Mouse (Mus musculus): ENCODE data around the gene Zfp60.
A peak's percentile ranks its signal among the peaks of the same experiment; 100 is the strongest.

The Zfp60 gene

DNA sequence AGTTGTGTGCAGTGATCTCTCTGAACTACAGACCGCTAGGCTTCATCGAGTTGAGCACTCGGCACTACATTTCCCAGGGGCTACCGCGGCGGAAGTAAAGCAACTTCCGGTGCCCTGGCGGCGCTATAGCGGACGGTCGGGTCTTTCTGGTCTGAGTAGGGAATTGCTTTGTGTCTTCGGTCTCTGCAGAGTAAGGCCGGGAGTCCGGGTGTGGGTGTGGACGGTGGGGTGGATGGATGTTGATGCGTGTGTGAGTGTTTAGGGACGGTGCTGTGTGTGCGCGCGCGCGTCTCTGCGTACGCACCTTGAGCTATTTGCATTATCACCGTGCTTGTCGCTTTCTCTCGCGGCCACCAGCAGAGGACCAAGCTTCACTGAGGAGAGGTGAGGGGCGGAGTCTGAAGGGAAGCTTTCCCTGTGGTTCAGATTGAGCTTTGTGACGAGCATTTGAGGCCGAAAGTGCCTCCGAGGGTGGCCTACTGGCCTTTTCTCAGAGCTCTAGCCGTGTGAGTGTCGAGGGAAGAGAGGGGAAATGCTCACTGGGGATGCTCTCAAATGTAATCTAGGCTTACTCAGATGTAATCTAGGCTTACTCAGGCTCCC is at the start of gene Zfp60:
Zfp60 (plus strand) TSS at position 109 of the 603 bp plus-strand sequence.
- DNase-seq (ENCODE audit: low spot score): peak; percentile 70

DNA sequence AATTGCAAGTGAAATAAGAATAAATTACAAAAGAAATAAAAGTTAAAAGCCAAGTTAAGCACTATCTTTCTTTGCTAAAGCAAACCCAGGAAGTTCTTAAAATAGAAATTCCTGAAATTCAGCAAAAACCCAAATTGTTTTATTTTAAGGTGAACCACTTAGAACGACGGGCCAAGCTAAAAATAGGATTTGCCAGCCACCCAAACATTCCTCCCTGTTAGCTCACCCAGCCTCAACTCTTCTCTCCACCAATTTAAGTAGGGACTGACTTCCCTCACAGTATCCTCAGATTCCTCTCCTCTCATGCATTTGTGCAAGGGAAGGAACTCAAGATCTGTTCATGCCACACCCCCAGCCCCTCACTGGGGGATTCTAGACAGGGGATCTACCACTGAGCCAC is 48.0 kb upstream of the Zfp60 start:
- DNase-seq (ENCODE audit: low spot score): no peak

DNA sequence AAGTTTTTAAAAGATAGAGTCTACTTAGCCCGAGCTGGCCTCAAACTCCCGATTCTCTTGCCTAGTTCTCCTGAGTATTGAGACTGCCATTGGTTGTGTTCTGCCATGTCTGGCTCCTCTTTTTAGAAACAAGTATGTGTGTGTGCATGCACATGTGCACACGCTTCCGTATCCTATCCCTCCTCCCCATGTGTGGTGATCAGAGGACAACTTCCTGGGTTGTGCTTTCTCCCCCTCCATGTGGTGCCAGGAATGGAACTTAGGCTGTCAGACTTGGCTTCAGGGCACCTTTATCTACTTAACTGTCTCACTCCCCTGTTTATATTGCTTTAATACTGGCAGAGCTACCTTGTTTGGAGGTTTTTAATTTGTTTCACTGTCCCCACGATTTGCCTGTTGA is 46.0 kb upstream of the Zfp60 start:
- DNase-seq (ENCODE audit: low spot score): no peak

DNA sequence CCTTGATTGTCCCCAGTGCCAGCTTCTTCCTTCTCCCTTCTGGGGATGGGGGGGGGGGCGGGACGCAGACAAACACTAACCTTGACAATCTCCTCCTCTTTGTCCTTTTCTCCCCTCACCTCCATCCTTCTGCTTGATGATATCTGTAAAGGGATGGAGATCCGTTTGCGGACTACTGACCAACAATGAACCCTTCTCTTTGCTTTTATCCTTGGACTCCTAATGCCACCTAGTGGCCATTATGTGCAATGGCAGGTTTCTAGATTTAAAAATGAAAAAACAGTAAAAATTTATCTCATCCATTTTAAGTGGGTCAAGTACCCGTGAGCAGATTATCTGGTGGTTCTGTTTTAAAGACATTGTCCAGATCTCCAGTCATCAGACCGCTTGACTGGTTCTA is 45.5 kb upstream of the Zfp60 start:
- DNase-seq (ENCODE audit: low spot score): no peak

DNA sequence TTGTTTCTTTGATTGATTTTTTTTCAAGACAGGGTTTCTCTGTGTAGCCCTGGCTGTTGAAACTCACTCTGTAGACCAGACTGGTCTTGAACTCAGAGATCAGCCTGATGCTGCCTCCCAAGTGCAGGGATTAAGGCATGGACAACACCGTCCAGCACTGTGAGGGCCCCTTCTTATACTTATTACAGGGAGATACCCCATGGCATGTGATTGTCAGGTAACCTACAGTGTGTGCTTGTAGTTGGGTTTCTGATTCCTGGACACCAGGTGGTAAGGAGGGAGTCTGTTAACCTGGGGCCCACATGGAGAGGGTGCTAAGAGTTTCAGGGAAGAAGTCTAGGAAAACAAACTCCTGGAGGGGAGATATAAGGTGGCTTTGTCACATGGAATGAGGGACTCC is 44.1 kb upstream of the Zfp60 start:
- DNase-seq (ENCODE audit: low spot score): no peak

DNA sequence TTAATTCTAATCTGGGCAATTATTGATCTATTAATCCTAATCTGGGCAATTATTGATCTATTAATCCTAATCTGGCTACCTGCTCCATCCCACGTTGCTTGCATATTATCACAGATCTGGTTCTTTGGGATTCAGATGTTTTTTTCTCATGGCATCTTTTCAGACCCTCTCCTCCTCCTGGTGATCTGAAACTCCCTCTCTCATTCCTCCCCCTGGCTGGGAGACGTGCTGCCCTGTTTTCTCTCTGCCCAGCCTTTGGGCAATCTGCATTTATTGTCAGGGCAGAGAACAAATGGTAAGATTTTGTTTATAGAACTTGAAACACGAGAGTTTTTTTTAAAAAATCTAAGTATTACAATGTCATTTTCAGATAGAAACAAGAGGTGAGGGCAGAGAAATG is 43.4 kb upstream of the Zfp60 start:
- no peak for DNase-seq (ENCODE audit: low spot score)

DNA sequence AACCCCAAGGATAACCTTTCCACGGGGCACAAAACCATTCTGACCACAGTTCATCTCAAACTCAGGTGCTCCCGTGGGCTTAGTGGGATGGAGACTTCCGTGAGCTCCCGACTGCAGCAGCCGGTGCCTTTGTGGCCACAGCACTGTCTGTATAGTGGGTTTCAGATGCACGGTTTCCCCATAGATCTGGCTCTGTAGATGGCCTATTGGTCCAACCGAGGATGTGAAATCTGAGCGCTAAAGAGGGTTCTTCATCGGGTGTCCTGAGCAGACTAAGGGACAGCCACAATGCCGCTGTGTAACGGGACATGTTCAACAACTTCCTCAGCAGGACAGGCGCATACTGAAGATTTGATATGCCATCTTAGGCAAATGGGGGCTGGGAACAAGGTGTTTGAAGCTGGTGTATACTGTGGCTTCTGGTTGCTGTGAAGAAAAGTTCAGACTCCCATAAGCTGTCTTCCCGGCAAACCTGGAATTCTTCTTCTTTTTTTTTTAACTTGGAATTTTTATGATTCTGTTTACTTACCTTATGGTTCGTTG is 42.9 kb upstream of the Zfp60 start:
- DNase-seq (ENCODE audit: low spot score): no peak

DNA sequence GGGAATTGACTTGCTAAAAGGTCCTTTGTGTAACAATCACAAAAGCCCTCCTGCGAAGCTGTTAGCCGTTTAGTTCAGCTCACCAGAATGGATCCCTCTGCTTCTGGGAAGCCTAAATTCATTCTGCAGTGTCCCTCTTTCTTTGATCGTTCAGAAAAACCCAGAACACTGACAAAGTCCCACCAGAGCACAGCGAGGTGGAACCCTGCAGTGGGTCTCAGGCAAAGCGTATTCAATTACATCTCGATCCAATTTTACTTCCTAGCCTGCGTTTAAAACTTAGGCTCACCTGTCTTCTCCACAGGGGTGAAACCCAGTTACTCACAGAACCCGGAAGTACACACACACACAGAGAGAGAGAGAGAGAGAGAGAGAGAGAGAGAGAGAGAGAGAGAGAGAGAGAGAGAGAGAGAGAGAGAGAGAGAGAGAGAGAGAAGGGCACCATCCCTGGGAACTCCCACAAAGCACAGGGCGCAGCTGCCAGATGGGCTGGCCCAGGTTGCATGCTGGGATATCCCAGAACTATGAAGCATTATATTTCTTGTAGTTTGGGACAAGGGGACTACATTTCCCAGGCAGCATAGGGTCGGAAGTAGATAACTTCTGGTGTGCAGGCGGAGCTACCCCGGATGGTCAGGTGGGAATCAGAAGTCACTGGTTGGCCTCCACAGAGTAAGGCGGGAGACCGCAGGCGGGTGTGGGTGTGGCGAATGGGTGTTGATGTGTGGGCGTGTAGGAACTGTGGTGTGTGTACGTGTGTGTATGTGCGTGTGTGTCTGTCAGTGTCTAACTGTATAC is 42.2 kb upstream of the Zfp60 start, which contains the start of gene Zfp607b:
Zfp607b (plus strand) TSS at position 526 of the 798 bp plus-strand sequence.
- DNase-seq (ENCODE audit: low spot score): peak; percentile 85

DNA sequence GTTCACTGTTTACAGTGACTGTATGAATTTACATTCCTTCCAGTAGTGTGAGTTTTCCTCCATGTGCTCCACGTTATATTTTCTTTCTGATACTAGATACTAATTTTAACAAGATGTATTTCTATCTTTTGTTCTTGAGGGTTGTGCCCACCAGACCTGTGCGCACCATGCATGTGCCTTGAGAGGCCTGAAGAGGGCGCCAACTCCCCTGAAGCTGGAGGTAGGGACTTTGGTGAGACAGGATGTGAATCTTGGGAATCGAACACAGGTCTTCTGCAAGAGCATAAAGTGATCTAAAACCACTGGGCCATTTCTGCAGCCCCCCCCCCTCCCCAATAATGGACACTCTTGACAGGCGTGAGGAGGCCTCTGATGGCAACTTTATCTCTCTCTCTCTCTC is 40.1 kb upstream of the Zfp60 start:
- DNase-seq (ENCODE audit: low spot score): no peak

DNA sequence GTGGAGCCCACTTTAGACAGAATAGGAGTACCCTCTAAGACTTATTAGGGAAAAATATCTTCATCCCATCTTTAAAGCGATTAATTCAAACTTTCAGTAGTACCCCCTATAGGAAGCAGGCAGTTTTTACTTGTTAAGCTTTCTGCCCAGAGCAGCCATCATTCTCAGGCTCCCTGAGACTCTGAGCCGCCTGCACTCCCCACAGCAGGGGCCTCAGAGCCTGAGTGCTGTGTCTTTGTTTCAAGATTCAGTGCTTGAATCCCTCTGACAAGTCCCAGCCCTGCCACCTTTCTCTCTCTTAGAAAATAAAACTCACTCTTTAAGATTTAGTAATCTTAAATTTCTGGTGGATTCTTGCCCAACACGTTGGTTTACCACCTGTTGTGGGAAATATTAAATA is 34.5 kb upstream of the Zfp60 start:
- DNase-seq (ENCODE audit: low spot score): no peak

DNA sequence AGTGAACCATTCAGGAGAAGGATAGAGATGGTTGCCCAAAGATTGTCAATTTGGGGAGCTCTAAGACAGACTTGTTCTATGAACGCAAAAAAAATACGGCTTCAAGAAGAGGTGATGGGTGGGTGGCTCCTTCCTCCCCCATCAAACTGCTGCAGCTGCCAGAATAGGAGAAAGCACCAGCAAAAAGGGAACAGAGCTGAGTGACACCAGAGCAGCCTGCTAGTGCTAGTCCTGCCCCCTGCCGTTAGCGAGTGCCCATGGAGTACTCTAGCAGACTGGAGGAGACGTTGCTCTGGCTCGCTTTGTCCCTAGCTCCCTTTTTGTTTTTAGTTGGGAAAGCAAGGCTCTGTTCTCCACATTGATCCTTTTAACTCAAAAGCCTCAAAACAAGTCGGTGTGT is 20.8 kb upstream of the Zfp60 start:
- no peak for DNase-seq (ENCODE audit: low spot score)

DNA sequence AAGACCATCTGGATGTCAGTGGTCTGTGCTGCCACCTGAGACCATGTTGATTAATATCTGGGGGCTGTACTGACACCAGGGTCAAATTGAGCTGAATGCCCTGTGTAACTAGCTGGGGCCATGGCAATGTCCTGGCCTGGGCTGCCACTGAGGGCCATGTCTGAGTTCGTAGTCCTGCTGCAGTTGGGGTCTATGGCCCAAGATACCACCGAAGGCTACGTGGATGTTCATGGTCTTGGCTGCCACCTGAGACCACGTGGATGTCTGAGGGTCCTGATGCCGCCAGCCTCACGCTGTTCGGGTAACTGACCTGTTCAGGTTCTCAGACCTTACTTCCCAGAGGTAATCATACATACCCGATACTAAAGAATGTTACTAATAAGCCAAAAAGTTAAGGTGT is 9.2 kb upstream of the Zfp60 start:
- DNase-seq (ENCODE audit: low spot score): no peak

DNA sequence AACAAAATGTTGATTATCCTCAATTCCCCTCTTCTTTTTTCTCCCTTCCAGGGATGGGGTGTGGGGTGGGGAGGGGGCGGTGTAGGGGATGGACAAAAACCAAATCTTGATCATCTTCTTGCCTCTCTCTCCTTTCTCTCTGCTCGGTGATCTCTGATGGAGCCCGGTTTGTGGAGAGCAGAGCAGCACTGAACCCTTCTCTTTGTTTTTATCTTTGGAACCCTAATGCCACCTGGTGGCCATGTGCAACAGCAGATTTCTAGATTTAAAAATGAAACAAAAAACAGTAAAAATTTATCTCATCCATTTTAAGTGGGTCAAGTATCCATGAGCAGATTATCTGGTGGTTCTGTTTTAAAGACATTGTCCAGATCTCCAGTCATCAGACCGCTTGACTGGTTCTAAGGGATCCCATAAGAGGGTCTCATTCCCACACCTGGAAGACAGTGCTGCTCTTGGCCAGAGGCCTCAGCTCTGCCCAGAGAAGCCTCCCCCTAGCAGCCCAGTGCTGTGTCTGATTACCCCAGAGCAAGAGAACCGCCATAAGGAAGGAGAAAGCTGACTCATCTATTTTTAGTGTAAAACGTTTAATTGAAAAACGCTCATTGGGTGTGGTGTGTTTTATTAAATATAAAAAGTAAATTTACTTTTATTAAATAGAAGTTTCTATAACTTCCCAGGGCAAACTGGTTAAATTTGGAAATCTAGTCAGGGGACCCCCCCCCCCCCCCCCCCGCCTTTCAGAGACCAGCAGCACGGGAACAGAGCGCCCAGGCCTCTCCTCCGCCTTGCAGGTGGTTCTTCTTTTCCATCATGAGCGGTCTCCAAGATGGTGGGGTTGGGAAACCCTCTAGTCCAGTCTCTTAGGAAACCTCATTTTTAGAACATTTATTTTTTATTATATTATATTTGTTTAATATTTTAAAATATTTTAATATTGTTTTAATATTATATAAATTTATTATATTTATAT is 5.3 kb upstream of the Zfp60 start:
- DNase-seq (ENCODE audit: low spot score): peak; percentile 22

DNA sequence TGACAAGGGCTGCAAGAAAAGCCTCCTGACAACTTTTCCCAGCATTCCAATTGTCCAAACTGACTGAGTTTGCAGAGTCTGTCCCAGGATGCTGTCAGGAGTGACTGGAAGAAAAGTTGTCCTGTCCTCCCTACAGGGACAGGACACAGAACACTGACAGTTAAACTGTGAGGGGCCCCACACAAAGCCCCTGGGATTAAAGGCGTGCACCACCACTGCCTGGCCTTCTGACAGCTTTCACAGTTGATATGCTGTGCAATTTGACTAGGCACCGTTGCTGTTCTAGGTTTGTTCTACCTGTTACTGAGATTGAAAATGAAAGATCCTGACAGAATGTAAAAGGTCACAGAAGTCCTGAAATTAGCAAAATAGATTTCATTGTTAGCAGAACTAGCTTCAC is 3.7 kb upstream of the Zfp60 start:
- DNase-seq (ENCODE audit: low spot score): no peak

DNA sequence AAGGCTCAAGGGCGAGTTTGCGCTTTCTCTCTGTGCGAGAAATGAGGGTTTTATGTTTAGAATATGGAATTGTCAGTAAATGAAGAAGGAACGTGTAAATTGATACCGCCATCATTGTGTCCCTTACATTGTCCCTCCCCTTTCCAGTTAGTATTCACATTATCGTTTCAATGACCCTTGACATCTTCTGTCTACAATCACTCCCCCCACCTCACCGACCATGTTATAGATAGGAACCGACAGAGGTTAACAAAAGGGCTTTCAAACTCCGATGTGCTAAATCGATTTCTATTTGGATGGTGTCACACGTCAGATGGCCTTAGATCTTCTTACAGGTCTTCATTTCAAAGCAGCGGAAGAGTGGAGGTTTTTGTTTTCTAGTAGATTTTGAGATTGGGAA is 757 bp downstream of the Zfp60 start:
- DNase-seq (ENCODE audit: low spot score): no peak

DNA sequence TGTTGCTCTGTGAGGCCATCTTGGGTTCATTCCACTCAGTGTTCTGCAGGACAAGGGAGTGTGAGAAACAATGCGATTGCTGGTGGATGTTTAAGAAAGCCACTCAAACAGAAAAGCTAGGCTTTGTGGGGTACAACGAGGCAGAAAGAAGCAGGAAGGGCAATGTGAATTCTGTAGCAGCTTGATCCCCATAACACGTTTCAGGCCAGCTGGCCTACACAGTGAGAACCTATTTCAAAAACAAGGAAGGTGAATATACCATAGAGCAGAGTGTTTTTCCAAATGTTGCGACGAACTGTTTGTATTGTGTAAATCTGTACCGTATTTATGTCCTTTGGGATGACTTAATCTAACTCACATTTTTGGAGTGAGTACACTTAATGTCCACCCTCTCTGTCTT is 1.3 kb downstream of the Zfp60 start:
- no peak for DNase-seq (ENCODE audit: low spot score)

DNA sequence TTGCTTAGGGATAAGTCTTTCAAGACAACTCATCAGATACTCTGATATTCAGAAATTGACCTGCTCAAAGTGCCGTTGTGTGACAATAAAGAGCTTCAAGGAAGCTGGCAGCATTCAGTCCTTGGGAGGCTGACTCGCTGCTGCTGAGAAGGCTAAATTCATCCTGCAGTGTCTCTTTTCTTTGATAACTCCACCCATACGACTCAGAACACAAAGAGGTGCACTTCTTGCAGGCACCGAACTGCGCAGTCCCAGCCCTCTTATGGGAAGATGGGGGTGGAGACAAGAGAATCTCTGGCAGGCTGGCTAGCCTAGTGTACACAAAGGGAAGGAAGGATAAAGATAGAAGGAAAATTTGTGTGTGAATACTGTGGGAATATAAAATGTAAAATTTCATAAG is 4.3 kb downstream of the Zfp60 start:
- DNase-seq (ENCODE audit: low spot score): no peak

DNA sequence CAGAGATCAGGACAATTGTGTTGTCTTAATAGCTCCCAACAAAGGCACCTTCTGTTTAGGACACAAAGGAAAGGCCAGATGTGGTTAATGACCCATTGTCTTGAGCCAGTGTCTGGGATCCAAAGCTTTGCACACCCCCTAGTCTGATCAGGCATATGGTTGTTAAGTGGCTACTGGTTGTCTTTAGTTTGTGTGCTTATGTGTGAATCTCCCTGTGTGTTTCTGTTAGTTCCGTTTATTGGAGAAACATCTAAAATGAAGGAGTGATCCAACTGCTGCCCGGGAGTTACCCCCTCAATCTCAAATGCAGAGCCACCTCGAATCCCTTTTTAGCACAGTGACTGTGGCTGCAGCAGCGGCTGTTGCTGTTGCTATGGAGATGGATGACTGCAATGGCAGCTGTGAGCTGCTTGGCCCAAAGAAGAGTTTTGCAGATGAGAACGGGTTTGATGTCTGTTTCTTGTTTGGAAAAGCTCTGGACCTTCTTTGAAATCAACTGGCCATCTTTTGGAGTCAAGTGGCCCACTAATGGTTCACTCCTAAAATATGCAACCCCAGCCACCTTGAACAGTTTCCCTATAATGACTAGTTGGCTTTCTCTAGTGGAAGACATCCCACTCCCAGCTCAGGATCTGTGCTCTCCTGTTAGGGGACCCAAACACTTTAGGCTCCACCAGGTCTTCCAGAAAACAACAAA is 25.3 kb downstream of the Zfp60 start:
- no peak for DNase-seq (ENCODE audit: low spot score)

DNA sequence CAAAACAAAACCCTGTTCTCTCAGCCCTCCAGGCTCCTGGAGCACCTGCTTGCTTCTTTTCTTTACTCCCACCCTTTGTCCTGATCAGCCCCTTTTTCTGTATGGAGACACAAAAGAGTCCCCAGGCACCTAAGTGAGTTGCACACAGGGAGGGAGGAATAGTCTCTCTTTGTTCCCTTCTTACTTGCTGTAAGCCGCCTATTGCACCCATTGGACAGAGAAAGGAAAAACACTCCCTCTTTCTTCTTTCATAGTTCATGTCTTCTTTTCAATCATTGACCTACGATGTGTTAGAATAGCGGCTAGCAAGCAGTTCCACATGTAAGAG is 25.8 kb downstream of the Zfp60 start:
- DNase-seq (ENCODE audit: low spot score): no peak

DNA sequence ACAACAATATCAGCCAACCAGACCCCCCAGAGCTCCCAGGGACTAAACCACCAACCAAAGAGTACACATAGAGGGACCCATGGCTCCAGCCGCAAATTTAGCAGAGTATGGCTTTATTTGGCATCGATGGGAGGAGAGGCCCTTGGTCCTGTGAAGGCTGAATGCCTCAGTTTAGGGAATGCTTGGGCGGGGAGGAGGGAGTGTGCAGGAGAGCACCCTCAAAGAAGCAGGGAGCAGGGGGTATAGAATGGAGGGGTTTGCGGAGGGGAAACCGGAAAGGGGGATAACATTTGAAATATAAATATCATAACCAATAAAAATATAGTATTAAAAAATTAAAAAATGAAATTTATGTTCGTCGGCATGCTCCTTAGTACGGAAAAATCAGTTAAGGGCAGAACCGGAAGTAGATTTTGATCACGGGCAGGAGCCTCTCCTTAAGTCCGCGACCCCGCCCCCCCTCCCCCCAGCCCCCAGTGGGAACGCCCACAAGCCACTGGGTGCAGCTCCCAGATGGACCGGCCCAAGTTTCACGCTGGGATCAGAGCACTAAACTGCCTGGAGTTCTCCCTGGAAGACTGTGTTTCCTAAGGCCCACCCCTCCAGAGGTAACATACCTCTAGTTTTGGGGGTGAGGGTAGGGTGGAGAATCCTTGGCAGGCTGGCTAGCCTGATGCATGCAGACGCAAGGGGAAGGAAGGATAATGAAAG is 34.1 kb downstream of the Zfp60 start:
- no peak for DNase-seq (ENCODE audit: low spot score)

DNA sequence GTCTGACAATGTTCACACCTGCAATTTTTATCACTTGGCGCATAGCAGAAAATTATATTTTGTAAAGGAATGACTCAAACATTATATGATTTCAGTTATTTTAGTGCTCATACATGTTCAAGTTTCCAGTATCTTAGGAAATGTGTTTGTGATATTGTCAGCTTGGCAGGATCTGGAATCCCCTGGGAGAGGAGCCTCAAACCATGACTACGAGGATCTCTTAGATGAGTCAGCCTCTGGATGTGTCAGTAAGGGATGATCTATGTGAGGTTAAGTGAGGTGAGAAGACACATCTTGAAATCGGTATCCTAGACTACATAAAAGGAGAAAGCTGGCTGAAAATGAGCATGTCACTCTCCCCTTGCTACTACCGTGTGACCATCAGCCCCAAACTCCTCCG is 58.1 kb downstream of the Zfp60 start:
- no peak for DNase-seq (ENCODE audit: low spot score)
